Mouse (Mus musculus): ENCODE results near the gene Sox15. TPM values are rescaled to one million over a fixed set of nuclear protein-coding genes. Genes with fewer than 3 reads are reported as not detected.
A peak's percentile ranks its signal among the peaks of the same experiment; 100 is the strongest.

Gene Sox15
- polyA plus RNA-seq, 1 experiment from 2014 or later: not detected

DNA sequence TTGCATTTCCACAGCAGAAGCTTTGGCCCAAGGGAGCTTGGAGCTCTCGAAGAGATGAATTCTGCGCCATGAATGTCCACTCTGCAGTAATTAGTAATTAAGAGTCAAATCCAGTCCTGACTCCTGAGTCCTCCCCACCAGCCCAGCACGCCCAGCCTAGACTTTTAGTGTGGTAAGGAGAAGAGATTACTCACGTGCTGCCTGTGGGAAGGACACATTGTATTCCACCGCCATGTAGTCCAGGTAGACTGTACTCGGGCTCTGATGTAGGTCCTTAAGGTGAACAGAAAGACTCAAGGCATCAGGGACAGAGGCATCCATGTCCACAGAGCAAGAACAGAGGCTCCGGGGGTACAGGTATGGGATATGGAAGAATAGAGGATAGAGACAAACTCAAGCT is 9.7 kb downstream of the Sox15 start:
- ATAC-seq (ENCODE audit: low read depth) (no peak), DNase-seq (no peak)
- Histone ChIP-seq H3K27ac (peak overlapping the region; percentile 96; the same call in 1 of the 2 replicates), H3K4me1 (replicated peaks) (peaks cover 77% of the 10 kb centered on the region), H3K4me3 (replicated peaks) (no peak overlapping the region), H3K27me3 (no peaks in the 10 kb centered on the region), H3K9me3 (replicated peaks) (no peaks in the 10 kb centered on the region), H3K4me2 (0 out of 2 replicates have a peak overlapping the region, but pooled peaks have one; percentile 13), H3K36me3 (peaks cover 66% of the 10 kb centered on the region), H3K9ac (no peak overlapping the region)
- 87% methylated on average over 7 of the region's 7 CpGs for WGBS (ENCODE audit: insufficient replicate concordance)

DNA sequence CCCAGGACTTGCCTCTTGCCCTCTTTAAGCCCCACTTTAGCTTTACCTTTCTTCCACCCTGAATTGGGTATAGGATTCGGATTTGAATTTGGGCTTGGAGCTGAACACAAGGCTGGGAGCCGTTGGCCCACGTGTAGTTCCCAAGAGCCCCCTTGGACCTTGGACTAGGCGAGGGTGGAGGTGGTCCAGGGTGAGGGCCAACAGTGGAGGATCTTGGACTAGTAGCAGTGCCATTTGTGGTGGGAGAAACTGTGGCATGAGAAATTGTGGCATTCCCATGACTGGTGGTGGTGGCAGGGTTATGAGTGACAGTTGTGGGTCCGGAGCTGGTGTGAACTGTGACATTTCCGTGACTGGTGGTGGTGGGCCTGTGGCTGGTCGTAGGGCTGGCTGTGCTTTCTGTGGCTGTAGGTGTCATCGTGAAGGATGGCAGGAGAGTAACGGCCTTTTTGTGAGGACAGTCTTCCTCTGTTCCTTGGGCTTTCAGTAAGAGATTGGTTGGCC is 10.4 kb downstream of the Sox15 start:
- 0 out of 2 replicates have a peak overlapping the region, but pooled peaks have one; percentile 13 for H3K4me2 ChIP-seq
- H3K9me3 ChIP-seq (replicated peaks): no peaks in the 10 kb centered on the region
- no peak overlapping the region for H3K9ac ChIP-seq
- H3K4me1 ChIP-seq (replicated peaks): peaks cover 77% of the 10 kb centered on the region
- H3K27ac ChIP-seq: peak overlapping the region; percentile 96
- WGBS (ENCODE audit: insufficient replicate concordance): 64% methylated on average over 9 of the region's 9 CpGs
- H3K4me3 ChIP-seq (replicated peaks): 0 out of 2 replicates have a peak overlapping the region, but pooled peaks have one; percentile 0
- H3K27me3 ChIP-seq: no peaks in the 10 kb centered on the region
- no peak for DNase-seq
- H3K36me3 ChIP-seq: peaks cover 71% of the 10 kb centered on the region
- no peak for ATAC-seq (ENCODE audit: low read depth)

DNA sequence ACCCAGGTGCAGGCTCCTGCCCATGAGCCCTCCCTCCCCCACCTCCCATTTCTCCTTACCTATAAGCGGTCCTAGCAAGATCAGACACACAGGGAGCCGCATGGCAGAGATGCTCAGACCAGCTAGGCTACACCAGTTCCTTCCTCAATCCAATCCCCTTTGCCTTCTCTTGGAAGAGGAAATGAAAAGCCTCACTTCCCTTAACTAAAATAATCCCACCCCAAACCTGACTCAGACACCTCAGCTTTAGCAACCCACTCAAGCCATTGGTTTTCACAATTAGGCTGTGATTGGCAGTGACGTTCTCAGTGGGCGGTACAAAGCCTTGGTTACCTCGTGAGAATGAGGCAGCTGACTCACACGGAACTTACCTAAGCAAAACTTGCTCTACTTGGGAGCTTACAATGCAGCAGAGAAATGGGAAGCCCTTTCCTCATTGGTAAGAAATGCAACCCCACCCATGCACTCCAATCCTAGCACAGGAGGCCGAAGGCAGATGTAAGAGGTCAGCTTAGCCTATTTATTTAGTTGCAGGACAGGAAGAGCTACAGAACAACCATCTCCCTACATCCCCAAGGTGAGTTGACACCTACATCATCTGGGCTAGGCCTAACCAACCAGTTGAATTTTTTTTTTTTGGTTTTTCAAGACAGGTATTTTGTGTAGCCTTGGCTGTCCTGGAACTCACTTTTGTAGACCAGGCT is 11.0 kb downstream of the Sox15 start, which contains the start of gene Cd68:
Gene Cd68 (minus strand): TSS at position 193 of the 704 bp plus-strand sequence.
- peaks cover 76% of the 10 kb centered on the region for H3K36me3 ChIP-seq
- ATAC-seq (ENCODE audit: low read depth): no peak
- peak within 1 kb of the TSS; percentile 96 for H3K27ac ChIP-seq
- no peaks in the 10 kb centered on the region for H3K27me3 ChIP-seq
- no peaks in the 10 kb centered on the region for H3K9me3 ChIP-seq (replicated peaks)
- 0 out of 2 replicates have a peak within 1 kb of the TSS, but pooled peaks have one; percentile 13 for H3K4me2 ChIP-seq
- no peak within 1 kb of the TSS for H3K9ac ChIP-seq
- WGBS (ENCODE audit: insufficient replicate concordance): 25% methylated on average over 7 of the region's 7 CpGs
- H3K4me1 ChIP-seq (replicated peaks): peaks cover 76% of the 10 kb centered on the region
- peak; percentile 50 for DNase-seq
- 0 out of 2 replicates have a peak within 1 kb of the TSS, but pooled peaks have one; percentile 0 for H3K4me3 ChIP-seq (replicated peaks)

DNA sequence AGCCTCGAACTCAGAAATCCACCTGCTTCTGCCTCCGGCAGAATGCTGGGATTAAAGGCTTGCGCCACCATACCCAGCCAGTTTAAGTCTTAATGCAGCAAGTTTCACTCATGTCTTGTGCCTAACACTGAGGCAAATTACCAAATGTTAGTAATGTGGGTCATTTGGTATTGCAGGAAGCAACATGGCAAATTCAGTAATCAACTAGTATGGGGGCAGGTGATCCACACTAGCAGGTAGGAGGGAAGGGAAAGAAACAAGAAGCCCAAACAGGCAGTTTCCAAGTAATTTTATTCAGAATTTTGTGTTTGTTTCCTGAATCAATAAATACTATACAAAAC is 11.5 kb downstream of the Sox15 start:
- no peaks in the 10 kb centered on the region for H3K9me3 ChIP-seq (replicated peaks)
- peaks cover 71% of the 10 kb centered on the region for H3K4me1 ChIP-seq (replicated peaks)
- 76% methylated on average over 3 of the region's 3 CpGs for WGBS (ENCODE audit: insufficient replicate concordance)
- no peaks in the 10 kb centered on the region for H3K27me3 ChIP-seq
- no peak overlapping the region for H3K9ac ChIP-seq
- H3K4me3 ChIP-seq (replicated peaks): no peak overlapping the region
- H3K27ac ChIP-seq: peak overlapping the region; percentile 96; the same call in 1 of the 2 replicates
- H3K36me3 ChIP-seq: peaks cover 76% of the 10 kb centered on the region
- no peak overlapping the region for H3K4me2 ChIP-seq
- ATAC-seq (ENCODE audit: low read depth) (no peak), DNase-seq (no peak)

DNA sequence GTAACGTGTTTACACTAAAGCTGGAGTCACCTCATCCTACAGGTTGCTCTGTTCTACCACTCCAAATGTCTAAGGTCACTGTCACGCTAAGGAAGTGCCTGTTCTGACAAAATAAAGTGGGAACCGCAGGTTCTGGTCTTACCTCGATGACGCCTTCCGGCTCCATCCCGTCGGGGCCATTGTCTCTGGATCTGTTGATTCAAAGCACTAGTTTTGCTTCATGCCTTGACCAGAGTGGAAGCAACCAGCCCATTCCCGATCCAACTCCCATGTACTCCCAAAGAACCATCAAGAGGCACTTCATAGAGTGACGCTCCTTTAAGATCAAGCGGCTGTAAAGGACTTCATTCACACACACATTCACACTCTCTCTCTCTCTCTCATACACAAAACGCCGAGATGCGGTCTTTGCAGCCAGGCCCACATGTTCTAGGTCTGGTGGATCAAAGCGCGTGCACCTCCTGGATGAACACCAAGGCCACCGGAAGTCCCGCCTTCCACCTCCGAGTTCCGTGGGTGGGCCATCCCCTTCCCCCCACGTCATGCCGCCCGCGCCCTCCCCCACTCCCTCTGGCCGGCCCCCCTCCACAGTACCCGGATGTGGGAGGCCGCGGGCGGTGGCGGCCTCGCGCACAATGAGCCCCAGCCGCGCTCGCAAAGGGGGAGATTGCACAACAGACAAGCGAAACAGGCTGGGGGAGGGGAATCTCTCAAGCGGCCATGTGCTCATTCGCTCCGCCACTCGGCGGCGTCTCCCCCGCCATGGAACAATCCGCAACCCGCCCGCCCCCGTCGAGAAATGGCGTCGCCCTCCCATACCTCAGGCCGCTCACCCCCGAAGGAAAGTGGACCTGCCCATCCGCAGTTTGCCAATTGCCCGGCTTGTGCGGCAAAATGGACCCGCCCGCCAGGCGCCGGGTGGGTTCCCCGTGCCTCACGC is 15.9 kb downstream of the Sox15 start:
- Histone ChIP-seq H3K4me1 (replicated peaks) (peaks cover 69% of the 10 kb centered on the region), H3K4me3 (replicated peaks) (peak overlapping the region; percentile 91), H3K4me2 (peak overlapping the region; percentile 95), H3K9ac (peak overlapping the region; percentile 98), H3K9me3 (replicated peaks) (no peaks in the 10 kb centered on the region), H3K27me3 (no peaks in the 10 kb centered on the region), H3K36me3 (peaks cover 82% of the 10 kb centered on the region), H3K27ac (peak overlapping the region; percentile 98)
- ATAC-seq (ENCODE audit: low read depth) (peak; percentile 63), DNase-seq (peak; percentile 86)
- under 1% methylated on average over 59 of the region's 61 CpGs for WGBS (ENCODE audit: insufficient replicate concordance)

DNA sequence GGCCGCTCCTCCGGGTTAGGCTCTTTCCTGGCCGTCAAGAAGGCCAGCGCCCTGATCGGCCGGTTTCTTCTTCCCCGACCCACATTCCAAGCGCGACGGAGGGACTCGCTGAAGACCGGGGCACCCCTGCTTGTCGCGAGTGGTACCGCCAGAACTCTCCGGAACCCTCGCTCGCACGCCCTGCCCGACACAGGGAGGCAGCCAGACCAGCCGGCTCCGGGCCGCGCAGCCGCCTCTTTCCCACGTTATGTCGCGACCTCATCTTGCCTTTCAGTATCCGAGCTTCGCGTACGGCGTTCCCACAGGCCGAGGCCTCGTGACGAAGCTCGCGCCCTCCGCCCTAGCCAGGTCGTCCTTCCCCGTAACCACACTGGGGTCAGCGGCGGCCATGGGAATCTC is 16.6 kb downstream of the Sox15 start:
- no peak for DNase-seq
- peaks cover 82% of the 10 kb centered on the region for H3K36me3 ChIP-seq
- H3K4me3 ChIP-seq (replicated peaks): peak overlapping the region; percentile 91
- peak overlapping the region; percentile 95 for H3K4me2 ChIP-seq
- ATAC-seq (ENCODE audit: low read depth): no peak; the same call in 1 of the 2 replicates
- H3K9ac ChIP-seq: peak overlapping the region; percentile 98
- H3K9me3 ChIP-seq (replicated peaks): no peaks in the 10 kb centered on the region
- H3K27ac ChIP-seq: peak overlapping the region; percentile 98
- WGBS (ENCODE audit: insufficient replicate concordance): under 1% methylated on average over 43 of the region's 43 CpGs
- H3K27me3 ChIP-seq: no peaks in the 10 kb centered on the region
- peaks cover 63% of the 10 kb centered on the region for H3K4me1 ChIP-seq (replicated peaks)

DNA sequence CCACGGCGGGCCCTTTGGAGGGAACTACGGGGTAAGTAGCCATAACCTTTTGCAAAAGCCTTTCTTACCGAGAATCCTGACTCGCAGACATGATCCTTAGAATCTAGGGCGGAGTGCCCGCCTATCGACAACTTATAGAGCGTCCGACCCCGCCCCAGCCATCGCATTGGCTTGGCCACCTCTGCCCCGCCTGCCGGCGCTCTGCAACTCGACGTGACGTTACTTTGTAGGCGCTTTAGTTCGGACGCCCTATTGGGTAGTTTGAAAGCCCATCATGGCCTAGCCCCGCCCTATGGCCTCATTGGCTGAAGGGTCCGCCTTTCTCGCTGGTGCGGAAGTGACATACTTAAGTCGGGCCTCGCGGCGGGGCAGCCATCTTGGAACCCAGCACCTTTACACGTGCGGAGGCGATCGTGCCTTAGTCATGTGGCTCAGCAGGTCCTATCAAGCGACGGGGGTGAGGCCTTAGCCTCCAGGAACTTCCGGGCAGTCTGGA is 17.1 kb downstream of the Sox15 start, which contains the start of gene Eif4a1:
Gene Eif4a1 (minus strand): TSS at position 213 of the 496 bp plus-strand sequence.
- Histone ChIP-seq H3K4me1 (replicated peaks) (peaks cover 63% of the 10 kb centered on the region), H3K36me3 (peaks cover 83% of the 10 kb centered on the region), H3K4me2 (peak within 1 kb of the TSS; percentile 95), H3K9me3 (replicated peaks) (no peaks in the 10 kb centered on the region), H3K4me3 (replicated peaks) (peak within 1 kb of the TSS; percentile 91), H3K27ac (peak within 1 kb of the TSS; percentile 98), H3K27me3 (no peaks in the 10 kb centered on the region), H3K9ac (peak within 1 kb of the TSS; percentile 98)
- DNase-seq (peak; percentile 100), ATAC-seq (ENCODE audit: low read depth) (peak; percentile 95)
- WGBS (ENCODE audit: insufficient replicate concordance): under 1% methylated on average over 36 of the region's 36 CpGs

DNA sequence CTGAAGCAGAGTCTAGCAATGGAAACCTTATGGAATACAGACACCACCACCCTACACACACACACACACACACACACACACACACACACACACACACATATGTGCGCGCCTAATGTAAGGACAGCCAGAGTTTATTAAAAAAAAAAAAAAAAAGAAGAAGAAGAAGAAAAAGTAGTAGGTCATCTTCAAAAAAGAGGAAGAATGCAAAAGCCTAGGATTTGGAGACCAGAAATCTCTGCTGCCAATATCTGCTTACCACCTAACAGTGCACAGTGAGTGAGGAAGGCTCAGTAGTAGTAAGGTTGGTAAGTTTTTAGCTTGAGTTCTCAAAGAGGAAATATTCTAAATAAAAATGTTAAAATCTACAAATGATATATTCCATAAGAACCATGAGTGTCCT is 24.0 kb downstream of the Sox15 start:
- H3K4me3 ChIP-seq (replicated peaks): no peak overlapping the region
- no peaks in the 10 kb centered on the region for H3K27me3 ChIP-seq
- ATAC-seq (ENCODE audit: low read depth) (no peak), DNase-seq (no peak)
- peaks cover 55% of the 10 kb centered on the region for H3K4me1 ChIP-seq (replicated peaks)
- H3K36me3 ChIP-seq: peaks cover 60% of the 10 kb centered on the region
- H3K9me3 ChIP-seq (replicated peaks): no peaks in the 10 kb centered on the region
- H3K4me2 ChIP-seq: 0 out of 2 replicates have a peak overlapping the region, but pooled peaks have one; percentile 1
- no peak overlapping the region for H3K9ac ChIP-seq
- no peak overlapping the region for H3K27ac ChIP-seq
- 84% methylated on average over 2 of the region's 2 CpGs for WGBS (ENCODE audit: insufficient replicate concordance)

DNA sequence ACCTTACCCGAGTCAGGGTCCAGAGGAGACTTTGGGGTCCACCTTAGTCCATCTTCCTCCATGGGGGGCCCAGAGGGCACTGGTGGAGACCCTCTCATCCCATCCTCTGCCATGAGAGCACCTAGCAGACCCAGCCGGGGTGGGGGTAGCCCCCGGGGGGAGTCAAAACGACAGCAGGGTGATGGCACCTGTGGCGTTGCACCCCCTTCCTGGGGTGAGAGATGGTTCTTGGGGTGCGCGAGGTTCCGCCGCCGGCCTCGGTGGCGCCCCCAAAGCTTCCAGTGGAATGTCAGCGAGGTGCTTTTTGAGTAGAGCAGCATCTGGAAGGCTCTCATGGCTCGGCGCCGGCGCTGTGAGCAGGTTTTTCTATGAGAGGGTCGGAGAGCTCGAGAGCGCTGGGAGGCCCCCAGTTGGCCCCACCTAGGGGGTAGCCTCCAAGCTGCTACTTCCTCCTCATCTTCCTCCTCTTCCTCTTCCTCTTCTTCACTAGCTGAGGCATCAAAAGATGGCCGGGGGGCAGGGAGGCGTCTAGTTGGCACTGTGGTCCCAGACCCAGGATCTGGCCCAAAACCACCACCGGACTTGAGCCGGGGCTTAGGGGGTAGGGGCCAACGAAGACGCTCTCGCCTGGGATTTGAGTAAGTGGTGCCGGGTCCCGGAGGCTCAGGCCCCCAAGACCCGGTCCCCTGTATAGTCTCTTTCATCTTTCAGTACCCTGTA is 25.2 kb downstream of the Sox15 start:
- Histone ChIP-seq H3K4me3 (replicated peaks) (peak overlapping the region; percentile 90), H3K4me2 (peak overlapping the region; percentile 81), H3K4me1 (replicated peaks) (peaks cover 49% of the 10 kb centered on the region), H3K9ac (peak overlapping the region; percentile 89), H3K9me3 (replicated peaks) (no peaks in the 10 kb centered on the region), H3K27ac (peak overlapping the region; percentile 92; the same call in 1 of the 2 replicates), H3K36me3 (peaks cover 49% of the 10 kb centered on the region), H3K27me3 (no peaks in the 10 kb centered on the region)
- WGBS (ENCODE audit: insufficient replicate concordance): 84% methylated on average over 30 of the region's 30 CpGs
- DNase-seq: no peak
- ATAC-seq (ENCODE audit: low read depth): no peak
